Mouse (Mus musculus) right cerebral cortex, postnatal 4 days (tissue): Measurements from ENCODE around the gene S100pbp.

ENCODE experiments used
- DNase-seq: peaks from one replicate; pipeline ENCODE4 v3.0.0-alpha.2; 2022

Gene S100pbp

DNA sequence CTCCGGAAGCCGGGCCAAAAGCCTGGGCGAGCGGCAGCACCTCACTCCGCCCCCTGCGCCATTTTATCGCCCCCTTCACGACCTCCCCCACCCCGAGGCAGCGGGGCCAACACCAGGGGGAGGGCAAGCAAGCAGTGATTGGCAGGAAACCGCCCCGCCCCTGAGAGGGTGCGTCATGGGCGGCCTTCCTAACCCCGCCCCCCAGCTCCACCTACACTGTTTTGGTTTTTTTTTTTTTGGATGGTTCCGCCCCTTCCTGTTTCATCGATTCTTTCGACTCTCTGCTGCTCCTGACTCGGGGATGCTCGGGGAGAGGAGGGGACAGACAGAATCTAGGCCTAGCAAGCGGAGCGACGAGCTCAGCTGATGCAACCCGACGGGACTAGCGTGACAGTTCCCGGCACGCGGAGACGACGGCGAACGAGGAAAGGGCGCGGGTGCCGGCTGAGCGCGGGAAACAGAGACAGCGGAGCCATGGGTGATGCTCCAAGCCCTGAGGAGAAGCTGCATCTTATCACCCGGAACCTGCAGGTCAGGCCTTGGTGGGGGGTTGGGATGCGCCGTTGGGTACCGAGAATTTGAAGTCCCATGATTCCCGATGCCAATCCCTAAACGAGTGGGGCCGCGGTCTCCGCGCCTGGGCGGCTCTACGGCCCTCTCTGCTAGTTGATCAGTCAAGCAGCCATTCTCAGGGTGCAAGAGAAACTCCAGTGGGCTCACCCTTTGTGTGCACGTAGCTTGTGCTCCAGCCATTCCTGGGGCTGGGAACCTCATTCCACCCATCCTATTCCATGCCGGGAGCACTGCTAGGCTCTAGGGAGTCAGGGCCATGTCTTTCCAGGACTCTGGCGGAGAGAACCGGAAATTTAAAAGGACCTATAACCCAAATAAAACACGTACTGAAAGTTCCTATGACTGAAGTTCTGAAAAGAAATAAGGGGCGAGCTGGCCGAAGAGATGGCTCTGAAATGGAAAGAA is at the start of gene S100pbp, which contains the start of gene Yars:
Gene S100pbp, minus strand, starts transcription at position 186 of the 978 bp plus-strand sequence.
Gene Yars, plus strand, starts transcription at position 219 of the 978 bp plus-strand sequence.
- DNase-seq, result peak; percentile 96

DNA sequence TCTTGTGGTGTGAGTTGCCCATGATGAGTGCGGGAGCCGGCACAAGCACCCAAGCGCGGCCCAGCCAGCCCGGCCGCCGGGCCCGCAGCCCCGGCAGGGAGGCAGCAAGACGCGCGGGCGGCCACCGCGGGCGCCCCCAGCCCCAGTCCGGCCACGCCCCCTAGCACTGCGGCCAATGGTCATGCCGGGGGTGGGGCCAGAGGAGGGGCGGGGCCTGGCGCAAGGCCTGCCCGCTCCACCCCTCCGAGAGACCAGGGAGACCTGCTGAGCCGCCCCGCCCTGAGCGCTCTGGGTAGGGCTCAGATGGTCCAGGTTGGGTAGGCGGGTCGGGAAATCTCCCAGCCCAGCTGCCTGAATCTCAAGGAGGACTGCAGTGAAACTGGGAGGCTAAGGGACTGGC is 49.5 kb upstream of the S100pbp start:
- peak; percentile 78 for DNase-seq

DNA sequence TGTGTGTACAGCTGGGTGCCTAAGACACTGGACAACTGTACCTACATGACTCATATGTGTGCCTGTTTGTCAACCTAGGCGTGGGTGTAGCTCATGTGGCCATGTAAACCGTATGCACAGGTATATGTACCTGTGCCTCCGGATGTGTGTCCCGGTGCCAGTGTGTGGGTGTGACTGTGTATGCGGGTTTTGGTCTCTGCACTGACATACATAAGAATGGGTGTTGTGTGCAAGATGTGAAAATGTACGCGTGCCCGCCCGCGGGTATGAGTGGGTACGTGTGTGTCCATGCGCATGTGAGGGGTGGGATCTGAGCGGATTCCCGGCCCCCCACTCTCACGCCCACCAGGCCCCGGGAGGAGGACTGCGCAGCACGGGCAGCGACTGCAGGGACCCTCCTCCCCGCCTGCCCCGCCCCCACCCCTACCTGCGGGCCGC is 49.1 kb upstream of the S100pbp start:
- peak; percentile 58 for DNase-seq

DNA sequence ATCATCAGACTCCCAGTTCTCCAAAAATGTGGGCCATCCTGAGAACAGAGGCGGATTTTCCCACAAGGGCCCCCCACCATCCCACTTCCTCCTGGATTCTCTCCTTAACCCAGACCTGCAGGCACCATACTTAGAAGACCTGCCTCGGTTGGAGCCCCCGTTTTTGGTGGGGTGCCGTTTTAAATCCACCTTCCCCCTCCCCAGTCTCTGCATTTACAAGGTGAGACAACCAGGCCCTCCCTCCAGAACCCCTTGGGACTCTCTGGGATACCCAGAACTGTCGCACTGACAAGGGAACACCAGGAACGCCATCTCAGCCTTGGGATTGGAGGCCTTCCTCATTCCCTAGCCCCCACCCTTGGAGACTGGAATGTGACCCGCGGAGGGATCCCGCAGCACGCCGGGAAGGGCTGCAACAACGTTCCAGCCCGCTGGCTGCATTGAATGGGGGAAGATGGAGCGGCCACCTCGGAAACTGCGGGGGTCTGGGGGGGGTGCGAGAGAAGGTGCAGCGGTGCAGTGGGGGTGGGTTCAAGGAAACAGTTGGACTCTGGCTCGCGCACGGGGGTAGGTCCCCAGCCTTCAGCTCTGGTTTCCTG is 48.4 kb upstream of the S100pbp start:
- DNase-seq, result peak; percentile 40

DNA sequence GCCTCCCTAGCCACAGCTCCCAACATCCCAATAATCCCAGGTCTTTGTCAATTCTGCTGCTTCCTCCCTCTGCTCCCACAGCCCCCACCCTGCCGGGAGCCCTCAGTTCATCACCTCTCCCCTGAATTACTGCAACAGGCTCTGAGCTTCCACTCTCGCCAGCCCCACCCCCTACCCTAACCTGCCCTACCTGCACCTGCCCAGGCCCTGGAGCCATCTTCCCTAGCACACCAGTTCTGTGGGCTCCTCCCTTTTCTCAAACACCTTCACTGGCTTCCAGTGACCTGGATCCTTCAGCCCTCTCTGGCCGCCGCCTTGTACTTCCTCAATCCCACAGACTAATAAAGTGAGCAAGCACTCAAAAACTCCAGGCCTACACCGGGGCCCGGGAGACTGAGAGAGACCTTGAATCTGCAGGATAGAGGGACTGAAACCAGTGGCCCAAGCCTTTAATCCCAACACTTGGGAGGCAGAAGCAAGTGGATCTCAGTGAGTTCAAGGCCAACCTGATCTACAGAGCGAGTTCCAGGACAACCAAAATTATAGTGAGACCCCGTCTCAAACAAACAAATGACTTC is 46.8 kb upstream of the S100pbp start:
- no peak for DNase-seq

DNA sequence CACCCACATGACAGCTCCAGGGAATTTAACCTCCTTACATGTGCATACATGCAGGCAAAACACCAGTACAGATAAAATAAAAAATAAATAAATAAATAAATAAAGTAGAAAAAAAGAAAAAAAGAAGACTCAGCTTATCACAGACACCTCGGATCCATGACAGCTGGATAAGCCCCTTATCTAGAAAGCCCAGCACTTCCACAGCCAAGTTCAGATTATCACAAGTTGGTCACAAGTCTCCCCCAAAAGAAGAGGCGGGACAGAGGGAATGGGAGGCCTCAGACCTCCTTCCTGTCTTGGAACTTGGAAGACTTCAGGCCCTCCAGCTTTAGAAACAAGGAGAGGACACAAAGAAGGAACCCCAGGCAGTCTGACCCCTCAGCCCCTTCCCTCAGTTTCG is 45.6 kb upstream of the S100pbp start:
- no peak for DNase-seq

DNA sequence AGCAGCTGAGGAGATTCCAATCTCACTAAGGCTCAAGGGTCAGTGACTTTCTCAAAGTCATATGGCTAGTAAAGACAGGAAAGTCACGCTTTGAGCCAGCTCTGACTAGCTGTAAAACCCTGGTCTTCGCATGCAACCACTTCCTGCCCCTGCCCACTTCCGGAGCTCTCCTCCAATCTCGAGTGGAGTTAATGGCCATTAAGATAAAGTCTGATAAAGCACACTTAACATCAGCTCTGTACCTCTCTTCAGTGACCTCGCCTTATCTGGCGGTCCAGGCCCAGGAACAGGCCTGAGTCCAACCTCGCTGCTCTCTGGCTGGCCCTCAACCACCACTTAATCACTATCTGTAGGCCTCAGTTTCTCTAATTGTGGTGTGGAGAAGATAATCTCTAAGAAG is 45.0 kb upstream of the S100pbp start:
- no peak for DNase-seq

DNA sequence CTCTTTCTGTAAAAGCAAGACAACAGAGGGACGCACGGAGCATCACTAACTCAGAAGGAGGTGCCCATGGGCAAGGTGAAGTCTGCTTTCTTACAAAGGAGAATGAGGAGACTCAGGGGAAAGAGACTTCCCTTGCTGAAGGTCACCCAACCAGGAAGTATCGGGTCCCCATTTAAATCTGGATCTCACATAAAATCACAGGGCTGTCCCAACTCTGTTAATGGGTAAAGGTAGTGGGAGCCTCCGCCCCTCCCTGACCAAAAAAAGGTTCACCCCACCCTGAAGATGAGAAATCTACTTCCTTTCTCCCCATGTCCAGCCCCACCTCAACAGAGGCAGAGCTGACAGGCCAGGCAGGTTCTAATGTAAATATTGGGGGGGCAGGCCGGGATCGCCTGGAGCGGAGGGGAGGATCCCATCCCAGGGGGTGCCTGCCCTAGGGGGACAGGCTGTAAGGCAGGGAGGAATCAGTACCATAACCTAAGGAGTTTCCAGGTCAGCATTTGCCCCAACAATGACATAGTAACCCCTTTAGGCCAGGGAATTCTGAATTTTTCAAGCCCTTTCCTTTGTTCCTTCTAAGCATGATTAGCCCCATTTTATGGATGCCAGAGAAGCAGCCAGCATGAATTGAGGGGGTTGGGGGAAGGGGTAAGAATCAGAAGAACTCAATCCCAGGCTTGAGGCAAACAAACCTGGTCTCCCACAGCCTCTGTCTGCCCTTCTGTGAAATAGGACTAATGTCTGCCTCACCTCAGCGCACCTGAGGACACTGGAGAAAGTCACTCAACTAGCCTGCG is 43.2 kb upstream of the S100pbp start:
- no peak for DNase-seq

DNA sequence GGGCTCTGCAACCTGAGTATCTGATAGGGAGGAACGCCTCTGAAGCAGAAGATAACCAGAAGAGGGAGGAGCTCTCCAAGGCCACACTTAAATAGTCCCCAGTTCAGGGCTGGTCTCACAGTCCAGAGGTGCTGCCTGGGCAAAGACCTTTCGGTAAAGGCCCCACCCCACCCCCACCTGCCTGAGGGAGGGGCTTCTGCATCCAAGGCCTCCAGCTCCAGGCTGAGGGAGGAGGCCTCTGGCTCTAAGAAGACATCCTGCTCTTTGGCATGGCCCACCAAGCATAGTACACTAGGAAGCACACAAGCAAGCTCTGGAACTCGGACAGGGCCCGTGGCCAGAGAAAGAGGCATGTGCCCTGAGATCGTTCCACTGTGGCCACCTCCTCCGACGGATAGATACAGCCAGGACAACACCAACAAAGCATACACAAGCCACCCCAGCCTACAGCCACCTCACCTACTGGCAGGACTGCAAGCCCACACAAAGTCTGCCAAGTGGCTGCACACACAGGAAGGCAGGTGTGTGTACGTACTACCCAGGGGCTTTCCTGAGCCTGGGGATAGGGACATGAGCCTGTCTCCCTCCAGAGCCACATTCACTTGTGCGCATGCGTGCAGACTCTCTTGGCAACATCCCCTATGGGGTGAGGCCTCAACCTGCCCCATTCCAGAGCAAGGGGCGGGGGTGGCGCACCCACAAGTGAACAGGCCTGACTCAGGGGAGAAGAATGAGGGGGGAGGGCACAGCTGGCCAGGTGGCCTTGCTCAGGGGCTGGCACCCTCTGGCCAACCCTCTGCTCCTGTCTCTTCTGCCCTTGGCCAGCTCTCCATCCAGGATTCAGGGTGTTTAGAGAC is 42.3 kb upstream of the S100pbp start:
- no peak for DNase-seq

DNA sequence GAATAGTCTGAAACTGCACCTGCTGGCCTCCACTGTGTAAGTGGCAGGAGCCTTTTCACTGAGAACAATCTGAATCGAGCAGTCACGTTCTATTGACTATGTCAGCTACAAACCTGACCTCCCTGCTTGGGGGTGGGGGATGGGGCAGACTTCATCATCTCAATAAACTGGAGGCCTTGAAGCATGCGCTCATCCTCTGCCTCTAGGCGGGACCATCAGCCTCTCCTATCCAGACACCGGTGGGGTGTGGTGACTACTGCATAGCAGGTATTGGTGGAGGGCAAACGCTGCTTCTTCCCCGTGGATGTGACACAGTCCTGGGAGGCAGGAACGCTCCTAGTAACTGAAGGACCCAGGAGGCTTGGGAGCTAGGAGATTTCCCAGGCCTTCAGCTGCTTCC is 41.4 kb upstream of the S100pbp start:
- no peak for DNase-seq

DNA sequence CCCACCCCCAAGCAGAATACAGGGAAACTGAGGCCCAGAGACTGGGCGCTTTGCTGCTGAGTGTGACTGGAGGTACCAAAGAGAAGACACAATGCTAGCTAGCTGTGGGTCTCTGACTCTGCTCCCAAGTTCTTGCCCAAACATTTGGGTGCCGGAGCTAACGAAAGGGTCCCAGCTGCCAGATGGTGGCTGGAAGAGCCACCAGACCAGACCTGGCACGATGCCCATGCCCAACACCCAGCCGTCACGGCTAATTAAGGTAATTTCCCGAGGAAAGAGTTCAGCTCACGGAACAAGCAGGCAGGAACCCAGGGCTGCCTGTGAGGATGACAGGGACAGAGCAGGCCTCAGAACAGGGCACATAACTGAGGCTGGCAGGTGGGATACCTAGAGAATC is 38.5 kb upstream of the S100pbp start:
- DNase-seq, result no peak

DNA sequence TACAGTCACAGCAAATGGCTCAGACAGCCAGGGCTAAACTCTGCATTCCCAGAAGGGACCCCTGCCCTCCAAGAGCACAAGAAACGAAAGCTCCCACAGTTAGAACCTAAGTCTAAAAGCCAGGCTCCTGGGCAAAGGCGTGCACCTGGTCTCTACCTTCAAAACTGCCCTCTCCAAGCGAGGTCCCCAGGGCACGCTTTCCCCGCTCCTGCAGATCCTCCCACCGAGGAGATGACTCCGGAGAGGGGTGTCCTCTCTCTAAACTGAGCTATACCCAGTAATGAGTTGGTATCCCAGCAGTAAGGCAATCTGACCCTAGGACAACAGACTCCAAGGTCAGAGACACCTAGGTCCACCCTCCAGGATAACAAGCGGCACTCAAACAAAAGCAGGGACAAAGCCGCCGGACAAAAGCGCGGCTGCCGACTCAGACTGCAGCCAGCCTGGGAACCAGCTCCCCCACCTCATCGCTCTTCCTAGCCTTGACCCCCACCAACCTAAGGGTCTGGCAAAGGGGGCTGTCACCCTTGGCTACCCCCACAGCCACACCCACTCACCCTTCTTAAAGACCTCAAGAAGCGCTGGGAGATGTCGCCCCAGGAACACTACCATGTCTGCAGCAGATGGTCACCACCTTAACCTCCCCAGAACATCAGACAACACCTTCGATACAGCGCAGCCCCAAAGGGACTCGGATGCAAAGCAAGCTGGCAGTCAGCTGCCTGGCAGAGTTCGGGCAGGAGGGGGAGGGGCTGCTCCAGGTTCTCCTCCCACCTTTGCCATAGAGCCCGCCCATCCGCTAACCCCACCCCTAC is 37.9 kb upstream of the S100pbp start:
- DNase-seq, result no peak

DNA sequence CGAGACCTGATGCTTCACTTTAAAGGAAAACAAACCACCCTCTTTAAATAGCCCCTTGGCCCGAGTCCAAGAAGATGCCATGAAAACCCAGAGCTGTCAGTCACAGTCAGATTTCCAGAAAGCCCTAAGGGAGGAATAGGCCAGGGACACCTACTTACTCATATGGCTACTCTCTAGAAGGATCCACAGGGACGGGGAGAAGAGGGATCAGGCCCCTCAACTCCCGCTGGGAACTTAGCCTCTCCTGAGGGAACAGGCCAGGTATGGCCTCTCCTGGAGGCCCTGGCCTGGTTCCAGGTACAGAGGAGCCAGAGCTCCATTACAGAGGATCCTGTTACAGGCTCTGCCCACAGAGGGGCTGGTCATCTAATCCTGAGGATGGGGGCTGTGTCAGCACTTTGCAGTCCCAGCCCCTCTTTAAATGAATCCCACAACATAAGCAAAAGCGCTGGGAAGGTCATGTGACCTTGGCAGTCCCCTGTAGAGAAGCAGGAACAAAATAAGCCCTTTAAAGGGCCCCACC is 37.0 kb upstream of the S100pbp start:
- no peak for DNase-seq

DNA sequence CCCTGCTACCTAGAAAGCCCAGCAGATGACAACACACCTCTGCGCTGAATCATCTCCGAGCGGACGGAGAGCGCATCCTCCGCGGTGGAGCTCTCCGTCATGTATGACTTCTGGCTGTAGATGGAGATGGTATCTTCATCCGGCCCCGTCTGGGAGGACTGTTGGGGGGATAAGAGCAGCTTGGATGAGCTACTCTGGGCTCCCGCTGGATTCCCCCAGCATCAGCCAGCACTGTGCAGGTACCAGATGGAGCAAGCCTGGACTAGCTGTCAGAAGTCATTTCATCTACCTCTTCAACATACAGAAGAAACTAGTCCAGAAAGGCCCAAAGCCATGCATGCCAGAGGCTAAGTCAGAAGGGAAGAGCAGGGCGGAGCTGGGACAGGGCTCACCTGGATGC is 35.8 kb upstream of the S100pbp start:
- DNase-seq, result no peak

DNA sequence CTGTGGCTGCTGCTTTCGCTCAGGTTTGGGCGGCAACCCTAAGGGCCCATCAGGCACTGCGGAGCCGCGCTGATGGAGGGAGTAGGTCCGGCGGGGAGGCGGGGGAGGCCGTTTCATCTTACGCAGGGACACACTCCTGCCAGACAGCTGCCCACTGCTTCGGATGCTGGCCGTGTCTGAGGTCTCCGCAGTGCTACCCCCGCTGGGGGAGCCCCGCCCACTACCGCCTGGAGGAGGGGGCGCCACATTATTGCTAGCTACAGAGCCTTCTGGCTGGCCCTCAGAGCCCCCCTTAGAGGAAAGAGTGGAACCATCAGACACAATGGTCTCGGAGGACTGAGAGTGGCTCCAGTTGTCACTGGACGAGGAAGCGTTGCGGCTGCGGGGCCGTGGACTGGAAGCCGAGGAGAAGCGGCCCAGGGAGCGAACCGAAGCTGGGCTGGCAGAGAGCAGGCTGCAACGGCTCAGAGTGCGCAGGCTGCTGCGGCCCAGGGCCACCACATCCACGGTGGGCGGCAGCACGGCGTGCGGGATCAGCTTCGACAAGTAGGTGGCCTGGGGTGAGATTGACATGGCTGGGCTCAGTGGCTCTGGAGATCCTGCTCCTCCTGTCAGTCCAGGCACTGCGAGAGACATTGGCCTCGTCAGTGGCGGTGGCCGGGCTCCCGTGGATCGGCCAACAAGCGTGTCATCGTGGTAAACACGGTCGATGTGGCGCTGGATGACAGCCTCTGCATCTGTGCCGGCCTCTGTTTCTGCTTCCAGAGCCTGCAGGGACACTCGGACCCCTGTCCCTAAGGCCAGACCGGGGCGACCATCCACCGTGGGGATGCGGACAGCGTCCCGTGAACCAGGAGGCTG is 34.1 kb upstream of the S100pbp start:
- DNase-seq, result no peak

DNA sequence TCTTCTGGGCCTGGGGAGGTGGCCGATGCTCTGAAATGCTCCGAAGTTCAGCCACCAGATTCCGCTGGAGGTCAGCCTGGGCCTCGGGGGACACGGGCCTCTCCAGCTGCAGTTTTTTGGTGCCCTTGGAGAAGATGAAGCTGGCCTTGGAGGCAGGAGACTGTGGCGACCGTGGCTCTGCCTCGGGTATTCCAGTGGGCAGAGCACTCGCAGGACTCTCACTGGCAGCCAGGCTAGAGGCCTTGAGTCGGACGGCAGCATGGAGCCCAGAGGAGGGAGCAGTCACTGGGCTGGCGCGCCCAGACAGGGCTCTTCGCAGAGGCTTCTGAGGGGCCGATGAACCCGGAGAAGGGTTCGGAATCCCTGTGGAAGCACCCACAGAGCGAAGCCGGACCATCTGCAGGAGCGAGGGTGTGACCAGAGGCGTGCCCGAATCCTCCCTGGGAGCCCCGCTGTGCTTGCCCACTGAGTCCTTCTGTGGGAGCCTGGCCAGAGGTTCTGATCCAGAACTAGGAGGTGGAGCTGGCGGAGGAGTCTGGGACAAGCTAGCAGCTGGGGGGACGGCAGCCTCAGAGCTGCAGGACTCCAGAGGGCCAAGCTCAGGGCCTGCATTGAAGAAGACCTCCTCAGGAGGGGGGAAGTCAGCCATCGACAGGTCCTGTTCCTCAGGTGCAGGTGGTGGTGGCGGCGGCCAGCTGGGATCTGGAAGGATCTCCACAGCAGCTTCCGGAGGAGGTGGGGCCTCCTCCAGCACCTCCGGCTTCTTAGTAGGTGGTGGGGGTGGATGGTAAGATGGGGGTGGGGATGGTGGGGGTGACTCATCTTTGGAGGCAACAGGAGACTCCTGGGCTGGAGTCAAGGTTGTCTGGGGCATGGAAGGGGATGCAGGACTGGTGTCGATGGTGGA is 32.7 kb upstream of the S100pbp start:
- no peak for DNase-seq

DNA sequence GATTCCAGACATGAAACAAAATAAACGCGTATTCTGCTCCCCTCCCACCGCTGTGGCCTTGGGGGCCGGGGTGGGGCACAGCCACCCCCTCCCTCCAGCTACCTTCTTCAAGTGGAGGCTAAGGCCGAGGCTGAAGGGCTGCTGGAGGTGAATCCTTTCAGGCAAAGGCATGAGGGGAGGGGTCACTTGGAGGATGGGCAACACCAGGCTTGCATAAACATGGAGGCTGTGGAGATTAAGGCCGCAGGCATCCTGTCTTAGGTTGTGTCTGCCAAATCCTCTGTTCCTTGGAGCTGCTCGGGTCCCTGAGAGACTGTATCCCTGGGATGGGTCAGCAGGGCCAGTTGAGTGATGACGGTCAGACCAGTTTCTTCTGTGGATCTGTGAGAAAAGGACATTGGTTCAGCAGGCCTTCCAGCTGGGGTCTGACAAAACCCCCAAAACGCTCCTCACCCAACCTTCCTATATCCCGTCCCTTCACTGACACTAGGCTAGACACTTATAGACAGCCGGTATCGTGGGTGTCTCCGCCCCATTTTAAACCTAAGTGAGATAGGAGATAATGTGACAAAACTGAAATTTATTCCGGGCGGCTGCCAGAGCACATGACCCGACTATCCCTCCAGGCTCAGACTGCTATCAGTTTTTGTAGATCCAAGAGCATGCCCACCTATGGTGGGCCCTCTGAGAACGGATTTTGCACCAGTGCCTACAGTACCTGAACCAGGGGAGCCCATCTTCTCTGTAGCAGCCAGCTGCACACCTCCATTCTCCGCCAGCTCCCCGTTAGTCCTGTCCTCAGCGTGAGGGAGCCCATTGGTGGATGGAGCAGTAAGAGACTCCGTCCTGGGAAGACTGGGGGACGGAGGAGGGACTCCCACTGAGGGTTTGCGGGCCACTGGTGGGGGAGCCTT is 31.8 kb upstream of the S100pbp start:
- DNase-seq, result no peak
